Mouse (Mus musculus) G1E (cell line): ENCODE data around the gene Pgf.

Source experiments
- CTCF ChIP-seq: IDR thresholded peaks from 2 replicates; pipeline ENCODE4 v1.5.1; 2012; ENCODE audit warnings: low read depth, low read length, inconsistent platforms, mixed read lengths
- TAL1 ChIP-seq: conservative IDR thresholded peaks from 2 replicates; pipeline ENCODE4 v1.6.1; 2012; ENCODE audit warnings: low read depth, low read length, inconsistent platforms, mixed read lengths

DNA sequence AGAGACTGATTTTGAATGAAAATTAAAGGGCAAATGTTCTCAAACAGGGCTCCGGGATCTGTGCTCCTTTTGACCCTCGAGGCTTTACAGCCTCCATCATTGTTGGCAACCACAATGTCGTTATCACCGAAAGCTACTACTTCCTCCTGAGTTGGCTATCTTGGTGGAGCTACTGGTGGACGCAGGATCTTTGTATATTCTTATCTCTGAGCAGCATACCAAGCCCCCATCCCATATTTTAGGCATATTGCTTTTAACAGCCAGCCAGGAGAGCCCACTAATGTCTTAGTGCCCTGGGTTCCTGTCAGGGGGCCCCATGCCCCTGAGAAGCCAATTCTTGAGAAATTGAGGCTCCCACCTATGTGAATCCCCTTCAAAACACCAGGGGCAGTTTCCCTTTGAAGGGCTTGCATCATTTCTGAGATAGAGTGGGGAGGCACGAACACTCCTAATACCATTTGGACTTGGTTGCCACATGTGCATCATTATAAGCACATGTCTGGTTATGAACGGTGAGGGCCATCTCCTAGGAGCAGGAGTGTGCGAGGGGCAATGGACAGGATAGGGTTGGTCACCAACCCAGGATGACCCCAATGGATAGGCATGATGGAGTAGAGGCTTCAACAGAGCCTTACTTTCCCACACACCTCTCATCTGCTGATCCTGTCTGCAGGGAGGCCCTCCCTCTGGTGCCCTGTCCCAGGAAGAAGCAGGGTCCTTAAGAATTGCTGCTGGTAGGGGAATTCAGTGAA is 43.4 kb downstream of the Pgf start:
- TF ChIP-seq CTCF: no peak
- TF ChIP-seq TAL1: peak; percentile 49
